Mouse (Mus musculus): ENCODE measurements around the gene Serpinb9b.

The Serpinb9b gene

DNA sequence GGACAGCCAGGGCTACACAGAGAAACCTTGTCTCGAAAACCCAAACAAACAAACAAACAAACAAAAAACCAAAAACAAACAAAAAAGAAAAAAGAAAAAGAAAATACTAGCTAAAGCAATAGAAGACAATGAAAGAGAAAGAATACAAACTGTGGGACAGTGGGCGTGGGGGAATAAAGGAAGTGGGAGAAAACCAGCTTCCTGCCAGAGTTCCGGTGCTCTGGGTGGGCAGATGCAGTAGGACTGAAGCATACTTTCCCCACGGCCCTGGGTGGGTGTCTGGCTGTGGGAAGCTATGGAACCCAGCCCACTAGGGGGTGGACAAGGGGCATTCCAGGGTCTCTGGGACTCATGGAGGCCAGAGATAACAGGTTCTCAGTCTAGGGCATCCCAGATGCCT is 21.0 kb downstream of the Serpinb9b start:
- DNase-seq = peak; percentile 3 to 10

- DNase-seq = no peak
Observed at GRCm38 (mm10) chr13:33051697-33052096, 24.5 kb downstream of the Serpinb9b start.

GRCm38 (mm10) chr13:33063048-33063447 is 35.8 kb downstream of the Serpinb9b start:
- DNase-seq = no peak

GRCm38 (mm10) chr13:33067387-33067977 is 40.3 kb downstream of the Serpinb9b start:
- no peak for DNase-seq

DNA sequence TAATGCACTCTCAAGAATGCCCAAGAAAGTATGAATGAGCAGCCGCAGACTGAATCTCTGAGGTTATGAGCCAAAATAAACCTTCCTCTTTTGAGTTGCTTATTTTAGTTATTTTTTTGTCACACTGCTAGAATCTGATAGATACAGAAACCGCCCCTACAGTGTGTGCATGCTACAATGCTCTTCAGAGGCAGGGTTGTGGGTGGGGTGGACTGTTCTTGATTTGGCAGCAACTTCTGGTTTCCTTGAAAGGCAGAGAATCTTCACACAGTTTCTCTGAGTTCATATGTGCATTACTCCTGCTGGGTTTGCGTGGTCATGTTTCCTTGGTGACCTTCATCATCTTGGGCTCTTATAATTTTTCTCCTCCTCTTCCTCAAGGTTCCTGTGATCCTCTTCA is 40.9 kb downstream of the Serpinb9b start:
- no peak for DNase-seq

GRCm38 (mm10) chr13:33071776-33072175 is 44.6 kb downstream of the Serpinb9b start:
- no peak for DNase-seq

DNA sequence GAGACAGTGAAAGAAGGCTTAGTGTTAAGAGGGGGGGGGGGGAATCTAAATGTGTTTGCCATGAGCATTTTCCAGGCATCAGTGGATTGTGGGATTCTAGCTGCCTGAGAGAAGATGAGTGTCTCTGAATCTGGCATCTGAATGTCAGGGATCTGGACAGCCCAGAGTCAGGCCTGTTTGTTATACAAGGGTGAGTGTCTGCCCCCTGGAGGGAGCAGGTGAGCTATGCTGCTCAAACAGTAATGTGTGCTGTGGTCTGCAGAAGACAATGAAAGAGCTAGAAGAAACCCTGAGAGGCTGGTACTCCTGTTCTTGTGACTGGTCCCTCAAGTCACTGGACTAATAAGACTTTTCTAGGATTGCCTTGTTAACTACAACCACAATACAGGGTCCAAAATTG is 46.8 kb downstream of the Serpinb9b start:
- peak; percentile 27 to 29 for DNase-seq

DNA sequence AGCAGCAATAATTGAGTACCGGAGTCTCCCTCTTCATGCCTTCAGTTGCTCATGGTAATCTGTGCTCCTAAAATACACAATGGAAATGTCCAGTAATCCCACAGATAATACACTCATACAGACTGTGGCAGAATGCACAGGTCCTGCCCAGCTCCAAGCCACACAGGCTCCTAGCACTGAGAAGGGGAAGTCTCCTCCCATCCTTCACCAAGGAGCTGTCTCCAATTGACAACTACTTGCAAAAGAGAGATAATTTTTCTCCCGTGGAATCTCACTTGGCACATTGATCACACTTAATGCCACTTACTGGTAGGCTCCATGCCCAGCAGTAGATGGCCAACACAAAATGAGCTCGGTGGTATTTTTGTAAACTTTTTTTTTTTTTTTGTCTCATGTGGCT is 49.0 kb downstream of the Serpinb9b start:
- DNase-seq = no peak

GRCm38 (mm10) chr13:33077026-33077685 is 49.9 kb downstream of the Serpinb9b start:
- no peak for DNase-seq

DNA sequence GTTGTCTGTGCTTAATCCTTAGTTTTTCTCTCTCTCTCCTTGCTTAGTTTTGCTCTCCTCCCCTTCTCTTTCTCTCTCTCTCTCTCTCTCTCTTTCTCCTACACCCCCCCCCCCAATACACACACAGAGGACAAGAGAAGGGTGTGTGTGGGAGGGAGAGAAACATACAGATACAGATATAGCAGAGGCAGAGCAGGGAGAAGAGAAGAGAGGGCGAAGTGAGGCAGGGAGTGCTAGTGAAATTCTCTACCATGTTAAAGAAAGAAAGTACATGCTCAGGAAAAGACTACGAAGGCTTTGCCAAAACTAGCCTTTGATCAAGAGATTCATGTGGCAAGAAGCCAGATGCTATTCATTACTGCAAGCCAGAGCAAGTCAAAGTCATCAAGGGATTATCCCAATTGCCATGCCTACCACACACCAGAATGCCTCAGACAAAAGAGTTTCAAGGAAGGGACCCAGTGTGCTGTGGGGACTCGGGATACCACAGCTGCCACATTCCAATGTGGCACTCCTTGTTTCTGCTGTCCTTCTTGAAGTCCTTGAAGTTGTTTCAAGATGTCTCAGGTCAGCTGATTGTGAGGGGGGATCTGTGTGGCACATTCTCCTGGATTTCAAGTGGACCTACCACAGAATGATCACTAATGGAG is 51.0 kb downstream of the Serpinb9b start, which contains the start of gene Serpinb1b:
Serpinb1b (plus strand) TSS at position 520 of the 650 bp plus-strand sequence.
- DNase-seq = no peak

GRCm38 (mm10) chr13:33079391-33079790 is 52.2 kb downstream of the Serpinb9b start:
- no peak for DNase-seq

GRCm38 (mm10) chr13:33080356-33080755 is 53.1 kb downstream of the Serpinb9b start:
- no peak for DNase-seq

DNA sequence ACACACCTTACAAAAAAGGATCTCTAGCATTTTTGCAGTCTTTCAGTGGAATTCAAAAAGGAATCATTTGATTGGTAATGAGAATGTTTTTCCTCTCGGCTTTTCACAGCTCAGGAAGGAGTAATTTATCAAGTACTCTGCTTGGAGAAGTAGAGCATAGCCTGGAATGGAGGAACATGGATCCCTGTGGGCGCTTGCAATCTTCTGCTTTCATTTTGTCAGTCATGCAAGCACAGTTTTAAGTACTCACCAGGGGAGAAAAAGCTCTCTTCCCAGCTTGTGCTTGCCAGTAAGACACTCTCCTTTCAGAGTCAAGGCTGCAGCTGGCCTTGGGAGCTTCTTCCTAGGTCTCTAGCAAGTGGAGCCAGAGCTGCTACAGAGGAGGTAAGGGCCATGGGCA is 56.6 kb downstream of the Serpinb9b start:
- DNase-seq = no peak

DNA sequence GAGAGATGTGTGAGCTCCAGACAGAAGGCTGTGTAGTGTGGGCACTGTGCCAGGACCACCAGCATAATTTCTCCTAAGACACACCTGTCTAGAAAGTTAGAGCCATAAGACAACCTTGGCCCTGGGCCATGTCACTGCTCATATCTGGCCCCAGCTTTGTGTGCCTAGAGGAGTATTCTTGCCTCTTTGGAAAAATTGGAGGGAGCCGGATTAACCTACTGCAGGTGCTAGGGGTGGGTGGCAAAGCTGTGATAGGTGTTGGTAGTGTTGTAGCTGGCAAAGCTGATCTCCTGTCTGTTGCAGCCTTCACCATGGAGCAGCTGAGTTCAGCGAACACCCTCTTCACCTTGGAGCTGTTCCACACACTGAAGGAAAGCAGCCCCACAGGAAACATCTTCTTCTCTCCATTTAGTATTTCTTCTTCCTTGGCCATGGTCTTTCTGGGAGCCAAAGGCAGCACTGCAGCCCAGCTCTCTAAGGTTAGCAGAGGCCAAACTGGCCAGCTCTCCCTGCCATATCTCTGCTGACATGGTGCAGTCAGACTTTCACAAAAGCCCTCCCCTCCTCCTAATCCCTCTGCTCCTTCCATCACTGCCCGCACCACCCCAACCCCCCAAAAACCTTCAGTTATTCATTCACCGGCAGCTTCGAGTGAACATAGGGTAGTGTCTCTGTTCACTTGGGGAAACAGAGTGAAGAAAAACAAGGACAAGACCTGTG is 57.9 kb downstream of the Serpinb9b start:
- DNase-seq = no peak

DNA sequence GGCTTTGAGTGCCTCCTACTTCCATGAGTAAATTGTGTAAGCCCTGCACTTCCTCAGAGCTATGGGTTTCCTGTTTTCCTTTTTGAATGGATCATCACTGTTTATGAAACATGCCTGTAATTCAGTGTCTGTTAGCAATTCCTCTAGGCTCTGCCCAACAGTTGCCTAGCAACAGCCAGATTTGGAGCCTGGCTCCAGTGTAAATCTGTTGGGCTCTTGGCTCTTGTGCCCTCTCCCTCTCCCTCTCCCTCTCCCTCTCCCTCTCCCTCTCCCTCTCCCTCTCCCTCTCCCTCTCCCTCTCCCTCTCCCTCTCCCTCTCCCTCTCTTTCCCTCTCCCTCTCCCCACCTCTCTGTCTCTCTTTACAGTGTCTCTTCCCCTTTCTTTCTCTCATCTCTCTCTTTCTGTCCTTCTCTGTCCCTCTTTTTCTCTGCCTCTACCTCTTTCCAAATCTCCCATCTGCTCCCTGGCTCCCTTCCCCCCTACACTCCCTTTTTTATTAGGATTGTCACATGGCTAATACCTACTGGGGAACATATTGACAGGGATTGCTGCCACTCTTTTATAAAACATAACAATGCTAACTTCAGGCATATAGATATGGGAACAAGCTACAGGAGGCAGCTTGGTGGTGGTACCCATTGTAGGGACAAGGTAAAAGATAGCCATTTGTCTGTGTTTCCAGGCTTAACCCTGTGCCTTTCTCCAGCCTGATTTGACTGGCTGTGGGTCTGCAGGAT is 58.6 kb downstream of the Serpinb9b start:
- no peak for DNase-seq

GRCm38 (mm10) chr13:33089566-33089965 is 62.4 kb downstream of the Serpinb9b start:
- DNase-seq = no peak

DNA sequence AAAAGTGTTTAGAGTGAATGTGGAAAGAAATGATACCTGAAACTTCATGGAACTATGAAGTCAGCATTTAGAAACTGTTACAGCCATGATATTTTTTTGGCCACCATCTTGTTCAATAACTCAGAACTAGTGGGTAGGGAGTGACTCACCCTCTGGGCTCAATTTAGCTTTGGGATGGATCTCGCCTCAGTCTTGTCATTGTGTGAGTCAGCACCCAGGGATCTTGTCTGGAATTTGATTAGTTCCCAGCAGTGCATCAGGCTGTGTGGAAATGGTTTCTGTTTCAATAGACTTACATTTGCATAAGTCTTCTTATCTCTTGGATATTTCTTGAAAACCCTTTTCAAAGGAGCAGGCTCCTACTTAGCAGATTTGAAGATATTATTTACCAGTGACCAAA is 63.3 kb downstream of the Serpinb9b start:
- DNase-seq = no peak

- no peak for DNase-seq
Observed at GRCm38 (mm10) chr13:33091306-33091705, 64.1 kb downstream of the Serpinb9b start.

Measured in thymus, postnatal 36 days (tissue).